Mouse (Mus musculus): ENCODE measurements around the gene 6030458C11Rik. TPM values are rescaled to one million over a fixed set of nuclear protein-coding genes. Genes with fewer than 3 reads are reported as not detected.
"Not testable (repeated sequence)": the region's sequence is repeated elsewhere in the genome, so short reads cannot be mapped to it uniquely, and the experiment has no call there.

Gene 6030458C11Rik
- polyA plus RNA-seq, 1 experiment = 25.4 TPM

DNA sequence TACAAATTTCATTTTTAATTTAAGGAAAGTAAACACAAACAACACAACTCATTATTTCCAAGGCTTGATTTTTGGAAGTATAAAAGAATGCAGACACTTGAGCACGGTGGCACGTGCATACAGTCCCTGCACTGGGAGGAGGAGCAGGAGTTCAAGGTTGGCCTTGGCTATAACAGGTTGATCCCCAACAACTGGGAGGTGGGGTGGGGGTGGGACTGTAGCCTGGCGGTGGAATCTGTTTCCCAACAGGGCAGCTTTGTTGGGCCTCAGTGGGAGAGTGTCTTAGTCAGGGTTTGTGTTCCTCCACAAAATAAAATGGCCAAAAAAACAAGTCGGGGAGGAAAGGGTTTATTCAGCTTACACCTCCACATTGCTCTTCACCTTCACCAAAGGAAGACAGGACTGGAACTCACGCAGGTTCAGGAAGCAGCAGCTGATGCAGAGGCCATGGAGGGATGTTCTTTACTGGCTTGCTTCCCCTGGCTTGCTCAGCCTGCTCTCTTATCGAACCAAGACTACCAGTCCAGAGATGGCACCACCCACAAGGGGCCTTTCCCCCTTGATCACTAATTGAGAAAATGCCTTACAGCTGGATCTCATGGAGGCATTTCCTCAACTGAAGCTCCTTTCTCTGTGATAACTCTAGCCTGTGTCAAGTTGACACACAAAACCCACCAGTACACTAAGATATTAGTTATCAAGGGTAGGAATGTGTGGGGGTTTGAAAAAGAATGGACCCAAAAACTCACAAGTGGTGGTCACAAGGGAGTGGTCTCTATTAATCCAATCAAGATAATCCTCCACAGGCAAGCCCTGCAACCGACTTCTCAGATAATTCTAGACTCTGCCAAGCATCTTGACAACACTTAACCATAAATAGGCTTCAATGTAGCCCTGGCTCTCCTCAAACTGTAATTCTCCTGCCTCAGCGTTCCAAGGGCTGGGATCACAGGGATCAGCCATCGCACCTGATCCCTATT lies 1.7 kb downstream of the 6030458C11Rik start:
- DNase-seq (ENCODE audit: extremely low spot score in 1 of 2, low spot score in 1 of 2) = no peak

DNA sequence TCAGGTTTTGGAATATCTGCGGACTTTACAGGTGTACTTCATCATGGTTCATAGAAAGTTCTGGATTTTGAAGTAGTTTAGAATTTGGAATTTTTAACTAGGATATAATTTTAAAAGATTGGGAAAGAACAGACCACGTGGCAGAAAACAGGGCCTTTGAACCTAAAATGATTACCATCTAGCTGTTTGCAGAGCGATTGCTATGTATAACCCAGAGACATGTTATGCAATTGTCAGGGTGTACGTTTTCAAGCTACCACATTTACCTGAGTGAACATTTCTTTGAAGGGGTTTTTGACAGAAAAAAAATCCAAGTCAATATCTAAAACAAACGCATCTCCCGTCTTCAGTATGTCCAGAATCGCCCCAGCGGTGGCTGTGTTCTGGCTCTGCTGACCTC lies 6.9 kb downstream of the 6030458C11Rik start:
- DNase-seq (ENCODE audit: extremely low spot score in 1 of 2, low spot score in 1 of 2) = no peak

DNA sequence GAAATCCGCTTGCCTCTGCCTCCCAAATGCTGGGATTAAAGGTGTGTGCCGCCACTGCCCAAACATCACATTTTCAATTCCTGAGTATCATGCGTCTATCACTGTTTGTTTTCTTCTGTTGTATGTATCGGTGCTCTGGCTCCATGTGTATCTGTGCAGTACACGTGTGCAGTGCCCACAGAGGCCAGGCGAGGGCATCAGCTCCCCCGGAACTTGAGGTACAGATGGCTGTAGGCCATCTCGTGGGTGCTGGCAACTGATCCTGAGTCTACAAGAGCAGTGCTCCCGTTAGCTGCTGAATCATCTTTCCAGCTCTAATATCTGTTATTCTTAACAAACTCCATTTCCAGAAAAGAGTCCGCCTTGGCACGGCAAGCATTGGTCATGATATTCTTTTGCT lies 11.8 kb downstream of the 6030458C11Rik start:
- no peak for DNase-seq (ENCODE audit: extremely low spot score in 1 of 2, low spot score in 1 of 2)

- DNase-seq (ENCODE audit: extremely low spot score in 1 of 2, low spot score in 1 of 2) = no peak
Observed at GRCm38 (mm10) chr15:12809305-12809704, 15.1 kb downstream of the 6030458C11Rik start.

DNA sequence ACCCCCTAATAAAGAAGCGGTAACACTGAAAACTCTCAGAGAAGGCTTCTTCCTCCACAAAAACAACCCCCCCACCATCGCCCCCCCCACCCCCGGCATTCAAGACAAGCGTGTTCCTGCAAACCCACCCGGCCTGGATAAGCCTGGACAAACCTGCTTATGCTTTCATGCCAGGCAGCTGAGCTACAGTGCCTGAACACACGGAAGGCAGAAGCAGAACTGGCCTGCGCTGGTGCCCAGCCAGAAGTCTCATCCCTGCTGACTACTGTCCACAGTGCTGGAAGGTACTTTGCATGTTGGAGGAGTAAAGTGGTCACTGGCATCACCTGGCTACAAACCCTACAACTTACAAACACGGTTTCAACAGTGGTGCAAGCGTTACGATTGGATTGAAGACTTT lies 17.4 kb downstream of the 6030458C11Rik start:
- DNase-seq (ENCODE audit: extremely low spot score in 1 of 2, low spot score in 1 of 2) = no peak

DNA sequence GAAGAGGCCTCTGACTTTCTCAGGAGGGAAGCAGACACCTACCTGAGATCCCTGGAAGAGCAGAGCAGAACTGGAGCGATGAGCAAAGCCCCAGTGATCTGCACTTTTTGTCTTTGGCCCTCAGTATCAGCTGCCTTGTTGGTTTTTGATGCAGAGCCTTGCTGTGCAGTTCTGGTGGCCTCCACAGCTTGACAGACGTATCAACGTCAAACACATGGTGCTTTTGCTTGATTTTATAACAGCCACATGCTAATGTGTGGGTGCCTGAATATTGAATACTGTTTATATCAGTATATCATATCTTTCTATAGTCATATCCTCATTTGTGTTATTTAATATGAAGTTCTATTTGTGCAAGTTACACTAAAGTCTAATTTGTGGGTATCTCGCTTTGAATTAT lies 19.4 kb downstream of the 6030458C11Rik start:
- DNase-seq (ENCODE audit: extremely low spot score in 1 of 2, low spot score in 1 of 2) = no peak

- DNase-seq (ENCODE audit: extremely low spot score in 1 of 2, low spot score in 1 of 2) = not testable (repeated sequence)
Observed at GRCm38 (mm10) chr15:12801142-12801506, 23.3 kb downstream of the 6030458C11Rik start.

DNA sequence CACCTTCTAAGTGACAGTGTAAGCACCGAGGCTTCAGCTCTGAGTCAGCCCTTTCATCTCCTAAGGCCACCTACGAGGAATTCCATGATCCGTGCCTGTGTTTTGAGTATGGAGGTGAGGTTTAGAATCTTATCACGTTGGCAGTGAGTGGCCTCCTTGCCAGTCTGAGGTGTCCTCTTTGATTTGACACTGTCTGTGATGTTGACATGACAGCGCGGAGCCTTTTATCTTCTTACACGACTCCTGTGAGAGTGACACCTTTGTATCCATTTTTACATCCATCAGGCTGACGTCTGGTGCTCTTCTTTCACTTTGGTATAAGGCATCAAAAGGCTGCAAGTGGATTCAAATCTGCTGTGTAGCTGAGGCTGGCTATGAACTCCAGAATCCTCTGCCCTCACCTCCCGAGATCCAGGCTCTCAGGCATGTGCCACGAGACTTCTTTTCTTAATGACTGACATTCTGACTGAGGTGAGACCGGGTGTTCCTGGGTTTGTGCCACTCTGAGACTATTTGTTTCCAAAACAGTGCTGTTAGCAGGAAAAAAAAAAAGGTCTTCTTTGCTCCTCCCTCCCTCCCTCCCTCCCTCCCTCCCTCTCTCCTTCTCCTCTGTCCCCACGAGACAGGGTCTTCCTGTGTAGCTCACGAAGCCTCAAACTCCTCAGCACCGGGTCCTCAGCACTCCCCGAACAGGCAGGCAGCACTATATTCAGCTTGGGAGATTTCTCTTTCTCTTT lies 23.9 kb downstream of the 6030458C11Rik start:
- DNase-seq (ENCODE audit: extremely low spot score in 1 of 2, low spot score in 1 of 2) = no peak

GRCm38 (mm10) chr15:12798043-12798442 lies 26.4 kb downstream of the 6030458C11Rik start:
- DNase-seq (ENCODE audit: extremely low spot score in 1 of 2, low spot score in 1 of 2) = no peak

- DNase-seq (ENCODE audit: extremely low spot score in 1 of 2, low spot score in 1 of 2) = peak; percentile 38 to 71
Observed at GRCm38 (mm10) chr15:12795909-12796470, 28.5 kb downstream of the 6030458C11Rik start.

DNA sequence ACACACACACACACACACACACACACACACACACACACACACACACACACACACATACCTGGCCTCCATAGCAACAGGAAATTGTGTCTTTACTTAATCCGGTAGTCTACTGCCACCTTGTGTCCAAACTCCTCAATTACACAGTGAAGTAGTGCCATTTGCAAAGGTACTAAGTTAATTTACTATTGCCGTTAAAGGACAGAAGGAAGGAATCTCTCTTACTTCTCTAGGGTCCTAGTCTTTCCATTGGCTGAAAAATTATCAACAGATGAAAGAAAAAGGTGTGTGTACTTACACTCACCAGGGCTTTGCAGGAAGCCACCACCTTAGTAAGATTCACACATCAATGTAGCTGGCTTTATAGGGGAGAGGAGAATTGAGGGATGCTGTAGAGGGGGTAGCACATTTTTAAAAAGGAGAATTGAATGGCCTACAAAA lies 29.0 kb downstream of the 6030458C11Rik start:
- DNase-seq (ENCODE audit: extremely low spot score in 1 of 2, low spot score in 1 of 2) = peak in 1 of 2 experiments; percentile 93

DNA sequence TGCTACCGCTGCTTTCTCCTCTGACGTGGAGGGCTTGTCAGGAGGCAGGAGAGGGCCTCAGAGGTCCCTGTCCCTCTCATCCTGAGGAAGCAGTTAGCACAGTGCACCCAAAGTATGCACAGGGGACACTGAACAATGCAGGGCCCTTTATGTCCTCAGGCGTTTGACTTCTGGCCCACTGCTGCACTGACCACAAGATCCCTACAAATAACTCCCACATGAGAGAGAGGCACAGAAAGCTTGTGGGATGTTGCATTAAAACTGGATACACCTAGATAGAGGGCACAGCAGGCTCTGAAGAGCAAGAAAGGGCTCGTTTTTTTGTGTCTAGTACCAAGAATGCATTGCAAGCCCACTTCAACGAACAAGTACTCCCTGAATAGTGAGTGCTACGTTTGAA lies 30.1 kb downstream of the 6030458C11Rik start:
- DNase-seq (ENCODE audit: extremely low spot score in 1 of 2, low spot score in 1 of 2) = no peak

- no peak for DNase-seq (ENCODE audit: extremely low spot score in 1 of 2, low spot score in 1 of 2)
Observed at GRCm38 (mm10) chr15:12789406-12789867, 35.0 kb downstream of the 6030458C11Rik start.

- DNase-seq (ENCODE audit: extremely low spot score in 1 of 2, low spot score in 1 of 2) = no peak
Observed at GRCm38 (mm10) chr15:12788536-12788935, 35.9 kb downstream of the 6030458C11Rik start.

GRCm38 (mm10) chr15:12781729-12782326 lies 42.6 kb downstream of the 6030458C11Rik start:
- DNase-seq (ENCODE audit: extremely low spot score in 1 of 2, low spot score in 1 of 2) = no peak

GRCm38 (mm10) chr15:12781296-12781695 lies 43.2 kb downstream of the 6030458C11Rik start:
- no peak for DNase-seq (ENCODE audit: extremely low spot score in 1 of 2, low spot score in 1 of 2)

DNA sequence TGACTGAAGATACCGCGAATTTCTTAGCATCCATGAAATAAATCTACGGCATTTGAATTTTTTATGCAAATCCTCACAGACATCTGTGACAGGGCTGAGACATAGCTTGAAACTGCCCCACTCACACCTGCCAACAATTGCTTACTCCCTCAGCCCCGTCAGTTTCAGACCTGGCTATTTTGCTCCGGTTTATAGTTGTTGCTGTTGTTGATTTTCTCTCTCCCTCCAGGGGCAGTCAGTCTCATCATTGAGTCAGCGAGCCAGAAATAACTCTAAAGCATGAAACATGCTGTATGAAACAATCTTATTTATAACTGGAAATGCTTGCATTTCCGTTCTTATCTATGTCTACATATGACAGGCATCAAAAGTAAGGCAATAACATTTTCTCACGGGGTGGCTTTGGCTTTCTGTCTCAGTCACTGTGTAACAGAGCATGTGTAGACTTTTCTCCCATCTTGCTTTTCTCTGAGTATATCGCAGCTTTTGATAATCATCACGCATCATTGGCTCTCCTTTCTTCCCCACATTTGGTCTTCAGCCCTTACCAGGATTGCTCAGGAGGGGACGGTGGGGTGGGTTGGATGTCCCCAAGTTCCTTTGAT lies 50.2 kb downstream of the 6030458C11Rik start:
- peak in 1 of 2 experiments; percentile 16 for DNase-seq (ENCODE audit: extremely low spot score in 1 of 2, low spot score in 1 of 2)

GRCm38 (mm10) chr15:12770958-12771357 lies 53.5 kb downstream of the 6030458C11Rik start:
- DNase-seq (ENCODE audit: extremely low spot score in 1 of 2, low spot score in 1 of 2) = peak; percentile 26 to 59

- DNase-seq (ENCODE audit: extremely low spot score in 1 of 2, low spot score in 1 of 2) = no peak
Observed at GRCm38 (mm10) chr15:12766848-12767247, 57.6 kb downstream of the 6030458C11Rik start.

DNA sequence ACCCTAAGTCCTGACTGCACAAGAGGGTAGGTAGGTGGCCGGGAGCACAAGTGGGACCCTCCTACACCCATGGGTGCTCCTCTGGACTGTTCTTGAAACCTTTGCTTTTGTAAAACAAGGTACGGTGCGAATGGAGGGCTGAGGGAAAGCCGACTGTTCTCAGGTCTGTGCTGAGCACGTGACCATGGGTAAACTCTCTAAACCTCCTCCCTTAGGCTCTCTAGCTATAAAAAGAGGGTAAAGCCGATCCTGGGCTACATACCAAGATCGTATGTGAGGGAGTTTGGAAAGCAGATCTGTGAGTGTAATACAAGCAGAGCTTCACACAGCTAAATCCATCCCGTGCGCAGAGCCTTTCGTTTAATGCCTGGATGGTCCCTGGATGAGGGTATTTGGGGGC lies 61.3 kb downstream of the 6030458C11Rik start:
- DNase-seq (ENCODE audit: extremely low spot score in 1 of 2, low spot score in 1 of 2) = peak in 1 of 2 experiments; percentile 17

All from frontal cortex, adult 2 months (tissue).